ENCODE assay signal across 23 mouse cellular contexts in genomic region chr4:134862996-134863395, GRCm38 (mm10). TPM values are rescaled to one million over a fixed set of nuclear protein-coding genes. Genes with fewer than 3 reads are reported as not detected.
"Had no signal": no experiment of that assay in that cellular context is flagged by ENCODE, and none has a peak within 500 bp of the region (broad histone marks: within the 10 kb centered on the region; RNA-seq: fewer than 3 reads in every experiment).

No protein-coding gene starts in this region.

- H3K4me2 ChIP-seq: lung, embryonic 15.5 days; midbrain, embryonic 12.5 days had no signal

- H3K36me3 ChIP-seq: lung, embryonic 15.5 days; midbrain, embryonic 12.5 days had no signal

- H3K9me3 ChIP-seq: lung, embryonic 15.5 days; midbrain, embryonic 12.5 days had no signal

- ATAC-seq: intestine, embryonic 16.5 days; midbrain, embryonic 16.5 days had no signal

- H3K4me1 ChIP-seq: lung, embryonic 15.5 days; midbrain, embryonic 12.5 days had no signal

- DNase-seq: kidney, adult 18-20 months; kidney, adult 9 months; kidney, postnatal 36 days; layer of hippocampus, postnatal 36 days; lung, adult 18-20 months; lung, postnatal 10 days; lung, postnatal 36 days; thymus, adult 2 months; thymus, postnatal 14 days; thymus, postnatal 4 days had no signal

- H3K4me3 ChIP-seq: left cerebral cortex, adult 2 months; lung, embryonic 15.5 days; midbrain, embryonic 12.5 days; myocyte had no signal

- H3K27ac ChIP-seq: kidney, postnatal 0 days; left cerebral cortex, adult 2 months; lung, embryonic 15.5 days; midbrain, embryonic 12.5 days had no signal

- H3K9ac ChIP-seq: lung, embryonic 15.5 days; midbrain, embryonic 12.5 days had no signal

RNA-seq across cellular contexts. Expression of gene Rhd, which starts 1.3 kb away (rescaled TPM):
- total RNA-seq: layer of hippocampus, adult 8-10 months; layer of hippocampus, postnatal 10 days; layer of hippocampus, postnatal 36 days; left cerebral cortex, adult 2 months; left cerebral cortex, postnatal 10 days; left cerebral cortex, postnatal 36 days; monocyte, adult 5-6 weeks had no signal
- polyA plus RNA-seq: small intestine, adult 2 months had no signal
